Mouse (Mus musculus) layer of hippocampus, postnatal 36 days (tissue): ENCODE results near the gene Atxn10. TPM values are rescaled to one million over a fixed set of nuclear protein-coding genes. Genes with fewer than 3 reads are reported as not detected.

Source experiments
- DNase-seq, 2 experiments: peaks; one replicate each; pipeline ENCODE4 v3.0.0; 2022
- total RNA-seq, 2 experiments: library from RNA; stranded (reverse); gene quantifications; 2 replicates each; pipeline ENCODE4 v1.2.3; 2021

The Atxn10 gene
- total RNA-seq, 2 experiments from 2014 or later, result 290 to 315 TPM

DNA sequence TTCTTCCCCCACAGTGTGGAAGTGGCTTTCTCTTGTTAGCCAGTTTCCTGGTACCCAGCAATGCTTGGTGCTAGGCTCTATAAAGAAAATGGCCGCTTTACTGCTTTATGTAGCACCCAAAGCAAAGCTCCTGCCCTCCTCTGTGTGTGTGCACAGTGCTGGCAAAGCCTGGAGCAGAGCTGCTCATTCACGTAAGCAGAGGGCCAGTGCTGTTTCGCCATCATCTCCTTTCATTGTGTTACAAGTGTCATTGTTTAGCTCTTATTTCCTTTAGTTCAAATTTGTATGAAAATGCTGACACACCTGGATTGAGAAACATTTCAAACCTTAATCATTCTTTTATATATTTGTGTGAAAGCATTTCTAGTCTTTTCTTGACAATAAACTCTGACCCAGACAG, 69.5 kb downstream of the Atxn10 start:
- DNase-seq, result no peak

DNA sequence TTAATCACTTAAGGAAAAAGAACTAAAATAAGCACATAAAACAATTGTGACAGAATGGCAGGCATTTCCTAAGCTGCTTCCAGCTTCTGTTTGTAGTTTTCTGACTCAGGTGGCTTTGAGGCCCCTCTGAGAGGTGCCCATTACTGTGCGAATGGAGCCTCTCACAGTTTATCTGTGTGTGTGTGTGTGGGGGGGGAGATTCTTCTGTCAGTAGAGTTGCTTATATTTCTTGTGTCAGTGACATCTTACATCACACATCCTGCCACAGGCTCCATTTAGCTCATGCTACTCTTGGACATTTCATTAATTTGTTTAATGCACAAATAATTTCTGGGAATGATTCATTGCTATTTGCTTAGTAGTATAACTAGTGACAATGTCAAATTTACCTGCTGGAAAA, 70.8 kb downstream of the Atxn10 start:
- no peak for DNase-seq

DNA sequence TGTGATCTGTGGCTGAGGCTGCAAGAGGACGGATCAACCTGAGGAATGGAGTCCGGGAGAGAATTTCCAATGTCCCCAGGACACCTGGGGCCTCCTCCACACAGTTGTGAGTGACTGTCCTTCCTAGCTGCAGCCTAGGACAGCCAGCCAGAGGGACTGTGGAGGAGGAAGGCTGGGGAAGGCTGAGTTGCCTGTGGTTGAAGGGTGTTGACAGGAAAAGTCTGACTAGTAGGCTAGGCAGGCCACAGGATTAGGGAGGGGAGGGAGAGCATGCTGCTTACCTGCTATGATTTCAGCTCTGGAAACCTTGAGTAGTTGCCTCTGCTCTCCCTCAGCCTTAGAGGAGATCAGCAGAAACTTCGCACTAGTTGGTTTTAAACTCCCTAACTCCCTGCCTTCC, 71.3 kb downstream of the Atxn10 start:
- DNase-seq, result no peak

DNA sequence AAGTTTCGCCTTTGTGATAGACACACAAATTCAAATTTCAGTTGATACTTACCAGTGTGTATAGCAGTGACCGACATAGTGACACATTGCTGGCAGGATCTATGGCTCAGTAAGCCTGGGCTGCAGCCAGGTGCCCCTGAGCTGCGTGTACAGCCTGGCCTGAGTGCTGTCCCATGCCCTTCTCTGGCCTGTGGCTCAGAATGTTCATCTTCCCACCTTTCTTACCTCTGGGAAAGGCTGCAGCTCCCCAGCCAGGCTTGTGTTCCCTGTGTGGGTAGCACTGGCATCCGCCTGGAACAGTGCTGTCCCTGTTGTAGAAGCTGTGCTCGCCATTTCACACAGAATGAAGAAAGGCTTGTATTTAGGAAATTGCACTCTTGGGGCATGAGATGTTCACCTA, 72.7 kb downstream of the Atxn10 start:
- DNase-seq, result peak in 1 of 2 experiments; percentile 19

DNA sequence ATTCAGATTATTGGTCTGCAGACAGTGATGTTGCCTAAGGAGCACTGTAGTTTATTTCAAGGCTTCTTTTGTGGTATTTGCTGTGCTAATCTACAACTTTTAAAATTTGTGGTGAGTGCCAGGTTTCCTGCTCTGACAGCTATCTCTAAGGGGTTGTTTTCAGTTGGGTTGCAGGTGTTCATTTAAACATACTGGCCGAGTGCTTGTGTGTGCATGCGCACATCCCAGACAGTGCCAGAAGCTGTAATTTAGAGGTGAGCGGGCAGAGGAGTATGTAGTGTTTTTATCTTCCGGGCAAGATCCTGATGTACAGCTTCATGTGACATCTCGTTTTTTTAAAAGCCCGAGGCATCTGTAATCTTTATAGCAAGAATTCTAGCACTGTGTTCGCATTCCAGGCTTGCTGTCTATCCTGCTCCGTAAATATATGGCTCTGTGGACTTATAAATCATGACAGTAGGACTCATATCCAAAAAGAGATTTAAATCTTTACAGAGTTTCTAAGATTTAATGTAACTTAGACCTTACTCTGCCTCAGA, 73.3 kb downstream of the Atxn10 start:
- no peak for DNase-seq

DNA sequence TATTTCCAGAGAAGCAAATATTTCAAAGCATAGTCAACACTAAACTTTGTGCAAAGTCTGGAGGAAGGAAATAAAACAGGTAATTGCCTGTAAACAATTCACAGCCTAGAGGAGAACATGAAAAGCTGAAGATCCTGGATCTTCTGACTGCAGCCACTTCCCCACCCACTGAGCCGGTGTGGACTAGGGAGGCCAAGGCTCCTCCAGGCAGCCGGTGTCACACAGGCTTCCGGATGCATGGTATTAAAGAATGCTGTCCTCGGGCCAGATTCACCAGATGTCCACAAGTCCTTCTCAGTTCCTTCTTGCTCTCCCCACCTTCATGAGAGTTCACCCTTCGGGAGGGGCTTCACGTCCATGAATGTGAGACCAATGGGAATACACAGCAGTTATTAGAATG, 73.8 kb downstream of the Atxn10 start:
- no peak for DNase-seq

DNA sequence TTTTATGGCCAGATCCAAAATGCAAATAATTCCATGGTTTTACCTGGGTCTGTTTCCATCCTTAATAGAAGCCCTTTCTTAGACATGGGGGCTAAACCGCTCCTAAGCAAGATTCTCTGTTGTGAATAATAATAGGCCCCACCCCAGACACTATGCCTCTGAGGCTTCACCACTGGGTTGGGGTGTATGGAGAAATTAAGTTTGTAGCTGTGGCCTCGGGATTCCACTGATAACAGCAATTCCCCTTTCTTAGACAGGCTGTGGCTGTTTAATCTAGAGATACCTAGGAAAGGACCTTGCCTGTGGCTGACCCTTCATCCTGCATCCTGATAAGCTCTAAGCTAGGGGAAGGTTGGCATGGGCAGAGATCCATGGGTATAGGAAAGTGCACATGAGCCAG, 78.6 kb downstream of the Atxn10 start:
- DNase-seq, result no peak

DNA sequence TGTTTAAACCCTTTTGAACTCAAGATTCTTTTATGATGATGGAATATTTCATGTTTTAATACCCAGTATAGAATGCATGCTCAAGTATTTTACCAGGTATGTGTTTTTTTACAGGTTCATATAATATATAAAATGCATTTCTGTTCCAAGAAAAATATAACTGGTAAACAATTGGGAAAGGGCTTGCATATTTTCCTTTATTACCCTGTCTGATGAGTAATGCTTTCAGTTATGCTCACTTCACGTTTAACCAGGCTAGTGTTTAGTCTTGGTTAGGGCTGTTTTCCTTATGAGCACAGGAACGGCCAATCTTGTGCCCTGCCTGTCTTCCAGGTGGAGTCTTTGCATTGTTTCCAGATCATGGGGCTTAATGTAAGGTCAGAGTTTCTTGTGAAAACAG, 84.6 kb downstream of the Atxn10 start:
- DNase-seq, result no peak

DNA sequence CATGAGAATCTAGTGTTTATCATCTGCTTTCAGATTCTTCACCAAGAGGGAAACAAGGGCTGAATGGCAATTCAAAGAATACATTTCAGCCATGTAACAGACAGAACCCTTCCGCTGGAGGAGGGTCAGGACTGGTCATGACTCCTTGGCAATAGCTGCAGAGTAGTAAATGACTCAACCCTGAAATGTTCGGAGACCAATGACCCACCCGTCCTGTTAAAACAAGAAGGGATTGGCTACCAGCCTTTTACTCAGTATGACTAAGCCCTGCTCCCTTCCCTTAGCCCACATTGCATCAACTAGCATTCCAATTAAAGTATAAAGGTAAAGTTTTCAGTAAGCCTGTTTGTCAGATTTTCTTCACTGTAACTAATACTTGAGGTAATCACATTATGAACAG, 88.2 kb downstream of the Atxn10 start:
- no peak for DNase-seq

DNA sequence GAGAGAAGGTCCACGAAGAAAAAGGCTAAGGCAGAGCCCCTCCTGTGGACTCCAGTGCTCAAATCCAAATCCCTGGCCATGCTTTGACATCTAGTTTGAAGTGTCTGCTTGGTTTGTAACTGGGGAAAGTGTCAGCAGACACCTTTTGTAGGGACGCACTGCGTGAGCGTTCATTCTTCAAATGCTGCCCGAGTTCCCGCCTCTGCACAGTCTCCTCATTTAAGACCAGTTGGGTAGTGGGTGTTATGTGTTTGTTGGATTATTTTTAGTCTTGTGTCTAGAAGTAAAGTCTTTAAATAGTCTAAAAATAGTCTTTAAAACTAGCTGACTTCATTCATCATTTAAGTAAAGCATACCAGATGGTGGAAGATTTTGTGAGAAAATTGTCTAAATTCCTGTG, 92.1 kb downstream of the Atxn10 start:
- DNase-seq, result no peak

DNA sequence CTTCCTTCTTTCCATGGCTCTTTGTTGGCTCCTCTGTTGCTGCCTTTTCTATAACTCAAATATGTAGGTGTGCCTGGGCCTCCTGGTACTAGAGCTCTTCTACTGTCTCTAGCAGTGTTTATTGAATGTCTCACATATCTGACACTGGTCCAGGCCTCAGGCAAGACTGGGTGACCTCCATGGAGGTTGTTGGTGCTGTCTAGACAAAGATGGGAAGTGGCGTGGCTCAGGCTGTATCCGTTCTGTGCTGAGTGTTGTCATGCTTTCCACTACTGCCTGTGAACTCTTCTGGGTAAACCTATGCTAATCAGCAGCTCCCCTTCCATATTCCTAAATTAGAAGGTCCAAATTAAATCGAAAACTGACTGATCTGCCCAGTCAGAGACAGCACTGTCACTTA, 106.5 kb downstream of the Atxn10 start:
- DNase-seq, result no peak

DNA sequence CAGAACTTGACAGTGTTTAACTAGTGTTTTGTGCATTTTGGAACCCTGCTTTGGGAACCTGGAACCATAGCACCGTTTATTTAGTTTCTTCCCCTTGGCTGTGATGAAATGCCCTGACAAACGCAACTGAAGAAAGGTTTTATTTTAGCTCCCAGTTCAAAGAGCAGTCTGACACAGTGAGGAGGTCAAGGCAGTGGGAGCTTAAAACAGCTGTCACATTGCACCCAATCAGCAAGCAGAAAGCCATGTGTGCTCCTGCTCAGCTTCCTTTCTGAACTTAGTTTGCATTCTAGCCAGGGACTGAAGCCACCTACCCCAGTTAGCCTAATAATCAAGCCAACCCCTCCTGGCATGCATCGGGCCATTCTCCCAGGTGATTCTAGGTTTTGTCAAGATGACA, 110.6 kb downstream of the Atxn10 start:
- DNase-seq, result no peak

DNA sequence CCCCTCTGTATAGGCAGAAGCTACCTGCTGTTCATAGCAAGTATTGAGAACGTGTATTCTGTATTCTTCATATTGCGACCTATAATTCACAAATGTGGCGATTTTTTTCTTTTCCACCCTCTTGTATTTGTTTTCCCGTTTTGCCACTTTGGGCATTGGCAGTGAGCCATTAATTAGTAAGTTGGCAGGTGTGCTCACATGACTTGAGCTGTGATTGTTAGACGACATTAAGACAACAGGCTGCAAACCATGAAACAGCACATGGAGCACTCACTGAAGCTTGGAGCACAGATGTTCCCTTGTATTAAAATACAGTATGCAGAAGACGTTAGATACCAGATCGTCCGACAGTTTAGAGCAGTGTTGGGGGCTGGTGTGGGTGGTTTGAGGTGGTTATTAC, 120.8 kb downstream of the Atxn10 start:
- no peak for DNase-seq

DNA sequence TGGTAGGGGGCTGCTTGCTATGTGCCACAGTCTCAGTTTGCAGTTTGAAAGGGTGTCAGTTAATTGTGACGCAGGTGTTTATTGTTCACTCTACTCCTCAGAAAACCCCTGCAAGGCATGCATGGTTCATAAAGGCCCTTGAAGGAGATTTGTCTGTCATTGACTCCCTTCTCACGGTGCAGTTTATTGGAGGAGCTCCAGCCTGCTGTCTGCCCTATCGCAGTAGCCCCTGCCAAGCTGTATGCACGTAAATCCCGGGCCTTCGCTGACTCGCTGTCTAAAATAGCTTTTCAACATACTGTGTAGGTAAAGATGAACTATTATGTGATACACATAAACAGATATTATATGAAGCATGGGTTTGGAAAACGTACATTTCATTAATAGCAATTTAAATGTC, 121.8 kb downstream of the Atxn10 start:
- no peak for DNase-seq

DNA sequence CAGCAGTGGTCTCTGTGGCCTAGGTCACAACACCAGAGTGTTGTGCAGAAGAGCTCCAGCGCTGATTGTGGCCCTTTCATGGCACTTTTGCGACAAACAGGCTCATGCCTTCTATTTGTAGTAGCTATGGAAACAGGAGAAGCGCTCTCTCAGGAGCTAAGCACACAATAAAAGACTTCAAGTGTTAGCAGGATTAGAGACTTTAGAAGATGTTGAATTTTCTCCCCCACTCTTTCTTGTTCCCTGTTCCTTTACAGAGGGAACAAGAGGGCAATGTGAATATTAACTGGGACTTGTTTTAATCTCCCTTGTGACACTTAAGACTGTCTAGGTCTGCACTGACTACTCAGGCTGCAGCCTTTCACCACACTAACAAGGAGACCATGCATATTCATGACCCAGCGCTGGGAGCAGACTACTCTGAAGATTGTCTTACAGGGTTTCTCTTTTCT, 122.6 kb downstream of the Atxn10 start:
- DNase-seq, result no peak

DNA sequence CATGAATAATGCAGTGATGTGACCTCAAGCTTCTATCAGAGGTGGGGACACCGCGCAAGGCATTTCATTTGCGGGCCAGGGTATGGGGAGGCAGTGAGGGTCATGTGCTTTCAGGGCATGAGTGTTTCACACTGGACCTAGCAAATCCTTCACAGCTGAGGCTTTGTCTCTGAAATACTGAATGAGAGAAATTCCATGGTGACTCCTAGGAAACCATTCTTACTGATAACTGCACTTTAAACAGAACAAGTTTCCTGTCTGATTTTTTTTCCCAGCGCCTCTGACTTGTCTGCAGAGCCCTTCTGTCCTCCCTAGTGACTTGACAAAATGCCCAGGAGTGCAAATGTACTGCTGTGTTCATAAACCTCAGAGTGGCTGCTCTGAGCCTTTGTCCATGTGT, 125.5 kb downstream of the Atxn10 start:
- DNase-seq, result no peak

DNA sequence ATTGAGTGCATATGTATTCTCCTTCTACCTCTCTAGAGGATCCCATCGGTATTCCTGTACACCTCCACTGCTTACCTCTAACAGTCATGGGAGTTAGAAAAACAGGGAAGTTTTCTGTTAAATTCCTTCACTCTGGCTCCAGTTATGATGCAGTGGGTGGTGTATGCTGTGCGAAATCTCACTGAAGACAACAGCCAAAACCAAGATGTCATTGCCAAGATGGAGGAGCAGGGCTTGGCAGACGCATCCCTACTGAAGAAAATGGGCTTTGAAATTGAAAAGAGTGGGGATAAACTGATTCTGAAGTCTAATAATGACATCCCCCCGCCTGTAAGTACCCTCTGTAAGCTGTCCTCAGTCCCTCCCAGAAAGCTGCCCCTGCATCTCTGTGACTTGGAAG, 126.1 kb downstream of the Atxn10 start:
- DNase-seq, result peak in 1 of 2 experiments; percentile 32

DNA sequence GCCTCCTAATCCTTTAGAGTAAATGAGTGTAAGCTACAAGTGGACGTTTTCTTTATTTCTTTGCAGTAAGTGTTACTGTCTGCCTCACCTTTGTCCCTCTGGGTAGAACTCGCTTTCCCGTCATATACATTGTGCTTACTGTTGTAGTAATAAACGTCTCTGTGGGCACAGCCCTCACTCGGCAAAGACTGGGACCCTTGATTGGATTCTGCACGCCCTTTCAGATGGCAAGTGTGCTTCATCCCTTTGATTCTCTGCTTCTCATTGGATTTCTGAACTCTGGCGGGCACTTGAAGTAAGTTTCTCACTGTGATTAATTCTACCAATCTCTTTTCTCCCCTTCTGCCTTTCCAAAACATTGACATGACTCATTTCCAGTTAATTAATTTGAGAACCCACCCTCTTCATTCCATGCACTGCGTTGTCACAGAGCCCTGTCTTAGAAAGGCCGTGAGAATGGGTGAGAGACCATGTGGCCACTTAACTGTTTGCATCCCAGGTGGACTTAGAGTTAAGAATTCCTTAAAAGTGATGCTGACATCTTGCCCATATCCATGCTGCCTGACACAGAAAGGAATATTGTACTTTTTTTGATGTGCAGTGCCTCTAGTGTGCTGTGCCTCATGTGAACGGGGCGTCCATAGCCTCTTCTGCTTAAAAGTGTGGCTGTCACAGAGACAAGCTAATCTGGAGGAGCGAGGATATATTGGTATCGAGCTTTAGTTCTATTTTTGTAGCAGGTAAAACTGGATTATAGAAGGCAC, 127.2 kb downstream of the Atxn10 start:
- DNase-seq, result no peak

DNA sequence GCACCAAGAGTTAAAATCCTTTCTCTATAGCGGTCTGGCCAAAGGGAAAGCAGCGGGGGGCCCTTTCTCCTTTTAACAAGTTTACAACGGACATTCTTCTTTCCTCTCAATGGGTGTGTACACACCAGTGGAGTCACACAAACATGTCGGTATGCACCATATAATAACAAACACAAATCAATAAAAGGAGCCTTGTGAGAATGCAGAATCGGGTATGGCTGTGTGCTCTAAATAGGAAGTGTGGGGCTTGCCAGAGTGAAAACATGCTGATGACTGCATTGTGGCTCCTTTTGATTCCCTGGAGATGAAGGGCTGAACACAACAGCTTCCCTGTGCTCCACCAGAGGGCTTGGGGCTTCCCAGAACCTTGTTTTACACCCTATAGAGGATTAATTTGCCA, 128.1 kb downstream of the Atxn10 start:
- no peak for DNase-seq

DNA sequence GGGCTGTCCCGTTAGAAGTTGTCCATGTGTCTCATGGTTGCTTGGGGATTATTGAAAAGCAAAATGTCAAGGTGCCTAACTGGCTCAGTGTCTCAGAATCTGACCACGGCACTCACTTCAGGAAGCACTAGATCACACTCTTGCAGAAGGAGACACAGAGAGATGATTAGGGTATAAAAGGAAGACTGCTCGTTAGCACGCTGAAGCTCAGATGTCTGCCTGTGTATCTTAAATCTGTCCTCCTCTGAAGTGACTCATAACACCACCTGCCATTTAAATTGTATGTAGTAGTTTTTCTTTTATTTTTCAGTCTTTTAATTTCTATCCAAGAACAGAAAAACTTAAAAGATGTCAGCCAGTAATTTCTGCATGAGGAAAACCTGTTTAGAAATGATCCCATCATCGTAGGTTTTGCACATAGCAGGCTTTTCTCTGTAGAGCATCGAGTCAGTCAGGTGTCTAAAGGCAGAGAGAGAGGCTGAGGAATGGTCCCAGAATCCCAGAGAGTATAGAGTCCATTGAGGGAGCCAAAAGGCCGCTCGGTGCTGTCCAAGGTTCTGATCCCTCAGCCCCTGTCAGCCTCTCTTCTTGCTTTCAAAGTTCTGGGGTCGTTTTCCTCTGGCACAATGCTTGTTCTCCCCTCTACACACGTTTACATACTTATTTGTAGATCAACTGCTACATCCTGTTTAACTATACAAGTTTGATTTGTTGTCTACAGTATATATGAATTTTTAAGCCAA, 128.9 kb downstream of the Atxn10 start:
- DNase-seq, result no peak

DNA sequence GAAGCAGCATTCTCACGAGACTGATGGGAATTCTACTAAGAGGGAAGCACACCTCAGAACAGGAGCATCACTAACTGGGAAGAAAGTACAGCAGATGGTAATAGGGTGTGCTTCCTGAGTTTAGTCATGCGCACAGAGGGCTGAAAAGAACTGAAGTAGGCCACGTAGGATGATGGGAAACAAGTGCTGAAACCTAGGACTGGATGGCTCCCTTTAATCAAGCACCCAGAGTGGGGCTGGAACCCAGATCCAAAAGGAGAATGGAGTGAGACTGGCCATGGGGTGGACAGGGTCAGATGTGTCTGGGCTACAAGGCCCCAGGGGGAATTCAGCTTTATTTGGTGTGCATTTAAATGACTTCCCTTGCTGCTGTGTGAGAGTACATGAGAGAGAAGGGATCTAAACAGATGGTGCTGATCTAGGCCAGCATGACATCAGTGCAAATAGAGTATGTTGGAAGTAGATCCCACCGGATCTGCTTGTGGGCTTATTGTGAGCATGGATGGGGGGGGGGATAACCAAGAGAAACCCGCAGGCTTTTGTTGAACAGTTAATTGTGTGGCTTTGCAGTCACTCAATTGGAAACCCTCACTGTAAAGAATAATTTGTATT, 130.5 kb downstream of the Atxn10 start:
- peak in 1 of 2 experiments; percentile 33 for DNase-seq

DNA sequence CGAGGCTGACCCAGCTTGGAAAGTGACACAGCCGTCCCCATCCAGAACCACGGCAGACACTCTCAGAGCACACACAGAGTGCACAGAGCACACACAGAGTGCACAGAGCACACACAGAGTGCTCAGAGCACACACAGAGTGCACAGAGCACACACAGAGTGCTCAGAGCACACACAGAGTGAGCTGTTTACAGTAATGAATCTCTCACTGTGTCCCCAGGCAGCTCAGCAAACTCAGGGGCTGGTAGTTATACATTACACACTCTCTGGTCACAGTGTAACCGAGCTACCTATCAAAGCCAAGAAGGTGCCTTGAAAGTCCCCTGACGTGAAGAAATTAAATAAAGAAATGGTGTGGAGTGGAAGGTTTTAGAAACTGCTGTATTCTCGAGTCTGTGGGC, 133.4 kb downstream of the Atxn10 start:
- no peak for DNase-seq

DNA sequence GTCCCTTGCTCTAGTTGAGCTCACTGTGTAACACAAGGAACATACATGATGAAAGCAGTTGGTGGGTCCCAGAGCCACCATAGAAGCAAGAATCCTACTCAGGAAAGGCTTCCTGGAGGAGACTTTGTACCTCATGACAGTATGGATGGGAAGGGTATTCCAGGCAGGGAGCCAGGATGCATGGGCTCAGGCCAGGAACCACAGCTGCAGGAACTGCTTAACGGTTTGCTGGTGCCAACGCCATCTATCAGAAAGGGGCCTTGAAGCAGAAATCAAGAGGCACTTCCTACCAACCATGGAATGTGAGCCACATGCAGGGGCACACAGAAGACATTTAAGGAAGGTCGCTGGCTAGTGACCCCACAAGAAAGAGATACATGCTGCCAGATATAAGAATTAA, 138.7 kb downstream of the Atxn10 start:
- no peak for DNase-seq
